Mouse (Mus musculus): Measurements from ENCODE around the gene Flywch1.

The Flywch1 gene

GRCm38 (mm10) chr17:23771284-23772218 is at the start of gene Flywch1:
TSS of gene Flywch1 (minus strand) at chr17:23771602.
- DNase-seq: peak; percentile 98

GRCm38 (mm10) chr17:23820731-23821130 is 49.3 kb upstream of the Flywch1 start:
- no peak for DNase-seq

GRCm38 (mm10) chr17:23819235-23819634 is 47.8 kb upstream of the Flywch1 start:
- DNase-seq: no peak

- DNase-seq: no peak
Observed at GRCm38 (mm10) chr17:23818579-23818978, 47.2 kb upstream of the Flywch1 start.

- no peak for DNase-seq
Observed at GRCm38 (mm10) chr17:23815641-23816040, 44.2 kb upstream of the Flywch1 start.

- no peak for DNase-seq
Observed at GRCm38 (mm10) chr17:23807918-23808317, 36.5 kb upstream of the Flywch1 start.

- no peak for DNase-seq
Observed at GRCm38 (mm10) chr17:23806867-23807266, 35.5 kb upstream of the Flywch1 start.

- no peak for DNase-seq
Observed at GRCm38 (mm10) chr17:23804426-23805085, 33.2 kb upstream of the Flywch1 start.

GRCm38 (mm10) chr17:23803366-23804041 is 32.1 kb upstream of the Flywch1 start:
- DNase-seq: peak; percentile 87

GRCm38 (mm10) chr17:23802746-23803365 is 31.5 kb upstream of the Flywch1 start:
- peak; percentile 97 for DNase-seq

GRCm38 (mm10) chr17:23801627-23802026 is 30.2 kb upstream of the Flywch1 start:
- DNase-seq: no peak

GRCm38 (mm10) chr17:23797316-23797715 is 25.9 kb upstream of the Flywch1 start:
- no peak for DNase-seq

GRCm38 (mm10) chr17:23795323-23795722 is 23.9 kb upstream of the Flywch1 start:
- no peak for DNase-seq

GRCm38 (mm10) chr17:23791079-23791357 is 19.6 kb upstream of the Flywch1 start:
- peak; percentile 30 for DNase-seq

- DNase-seq: peak; percentile 52
Observed at GRCm38 (mm10) chr17:23790269-23791078, 19.1 kb upstream of the Flywch1 start, which contains the start of gene Srrm2. TSS of gene Srrm2 (plus strand) at chr17:23790532.

GRCm38 (mm10) chr17:23789749-23790268 is 18.4 kb upstream of the Flywch1 start:
- no peak for DNase-seq

- DNase-seq: no peak
Observed at GRCm38 (mm10) chr17:23788973-23789372, 17.6 kb upstream of the Flywch1 start.

- no peak for DNase-seq
Observed at GRCm38 (mm10) chr17:23786510-23786931, 15.1 kb upstream of the Flywch1 start.

- peak; percentile 80 for DNase-seq
Observed at GRCm38 (mm10) chr17:23785561-23786471, 14.4 kb upstream of the Flywch1 start, which contains the start of gene Flywch2. TSS of gene Flywch2 (minus strand) at chr17:23786081.

GRCm38 (mm10) chr17:23783352-23783751 is 11.9 kb upstream of the Flywch1 start:
- no peak for DNase-seq

GRCm38 (mm10) chr17:23778447-23778846 is 7.0 kb upstream of the Flywch1 start:
- no peak for DNase-seq

All from thymus, postnatal 14 days (tissue).